Mouse (Mus musculus): ENCODE results near the gene Mfng. TPM values are rescaled to one million over a fixed set of nuclear protein-coding genes. Genes with fewer than 3 reads are reported as not detected.

Mfng gene
- polyA plus RNA-seq, 1 experiment from 2014 or later = 138 TPM

GRCm38 (mm10) chr15:78720532-78720931 is 52.7 kb downstream of the Mfng start:
- Histone ChIP-seq H3K4me3 (no peak overlapping the region), H3K27ac (no peak overlapping the region), H3K27me3 (peaks cover 51% of the 10 kb centered on the region), H3K4me2 (no peak overlapping the region), H3K4me1 (peaks cover 28% of the 10 kb centered on the region), H3K9me3 (replicated peaks) (no peaks in the 10 kb centered on the region), H3K9ac (no peak overlapping the region), H3K36me3 (ENCODE audit: poor library complexity, severe bottlenecking) (no peaks in the 10 kb centered on the region)
- 74% methylated on average over 7 of the region's 7 CpGs for WGBS
- no peak for ATAC-seq

GRCm38 (mm10) chr15:78720094-78720493 is 53.2 kb downstream of the Mfng start:
- Histone ChIP-seq H3K27me3 (peaks cover 55% of the 10 kb centered on the region), H3K4me3 (no peak overlapping the region), H3K9me3 (replicated peaks) (no peaks in the 10 kb centered on the region), H3K4me1 (peaks cover 32% of the 10 kb centered on the region), H3K4me2 (peak overlapping the region; percentile 95; the same call in 1 of the 2 replicates), H3K27ac (no peak overlapping the region), H3K36me3 (ENCODE audit: poor library complexity, severe bottlenecking) (no peaks in the 10 kb centered on the region), H3K9ac (no peak overlapping the region; the same call in 1 of the 2 replicates)
- ATAC-seq = 0 out of 2 replicates have a peak, but pooled peaks have one; percentile 9
- 3% methylated on average over 16 of the region's 16 CpGs for whole genome bisulfite sequencing

- H3K27ac ChIP-seq = no peak overlapping the region
- ATAC-seq = no peak
- peak overlapping the region; percentile 61 for H3K4me3 ChIP-seq
- H3K4me2 ChIP-seq = peak overlapping the region; percentile 95
- H3K4me1 ChIP-seq = peaks cover 36% of the 10 kb centered on the region
- WGBS = 6% methylated on average over 14 of the region's 14 CpGs
- H3K36me3 ChIP-seq (ENCODE audit: poor library complexity, severe bottlenecking) = no peaks in the 10 kb centered on the region
- H3K9me3 ChIP-seq (replicated peaks) = no peaks in the 10 kb centered on the region
- H3K27me3 ChIP-seq = peaks cover 62% of the 10 kb centered on the region
- no peak overlapping the region for H3K9ac ChIP-seq
Measured at GRCm38 (mm10) chr15:78719416-78719815, 53.9 kb downstream of the Mfng start.

DNA sequence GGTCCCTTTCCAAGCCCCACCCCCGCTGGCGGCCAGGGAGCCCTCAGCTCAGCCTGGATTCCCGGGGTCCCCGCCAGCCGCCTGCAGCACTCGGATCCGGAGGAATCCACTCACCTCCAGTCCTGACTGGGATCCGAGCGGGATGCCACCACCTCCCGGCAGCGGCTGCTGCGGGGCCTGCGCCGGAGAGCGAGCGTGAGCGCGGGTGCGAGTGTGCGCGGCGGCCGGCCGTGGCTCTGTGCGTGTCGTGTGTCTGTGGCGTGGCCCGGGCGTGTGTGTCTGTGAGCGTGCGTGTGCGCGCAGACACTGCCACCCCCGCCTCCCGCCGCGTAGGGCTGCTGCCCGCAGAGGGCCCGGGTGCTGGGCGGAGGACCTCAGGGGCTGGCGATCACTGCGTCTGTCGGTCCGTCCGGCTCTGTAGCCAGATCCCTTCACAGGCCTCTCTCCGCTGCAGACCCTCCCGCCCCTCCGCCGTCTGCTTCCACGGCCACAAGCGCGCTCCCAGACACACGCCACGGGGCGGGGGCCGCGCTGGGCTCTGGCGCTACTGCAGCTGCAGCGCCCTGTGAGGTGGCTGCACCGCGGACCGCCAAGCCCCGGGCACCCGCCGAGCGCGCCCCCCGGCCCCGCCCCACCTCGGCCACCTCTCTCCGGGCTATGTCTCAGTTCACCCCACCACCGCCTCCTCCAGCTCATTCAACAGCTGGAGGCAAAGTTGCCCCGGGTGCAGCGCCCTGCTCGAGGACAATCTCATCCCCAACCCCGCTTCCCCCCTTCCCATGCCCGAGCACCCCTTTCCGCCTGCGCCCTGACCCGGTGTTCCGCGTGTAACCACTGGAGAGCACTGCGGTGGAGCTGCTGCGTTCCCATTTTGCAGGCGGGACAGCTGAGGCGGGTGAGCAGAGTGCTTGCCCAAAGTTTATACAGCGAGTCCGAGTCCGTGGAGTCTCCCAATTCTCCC is 54.7 kb downstream of the Mfng start, which contains the start of gene Elfn2:
Gene Elfn2 (minus strand): TSS at position 482 of the 961 bp plus-strand sequence.
- WGBS = 2% methylated on average over 82 of the region's 89 CpGs
- Histone ChIP-seq H3K4me1 (peaks cover 41% of the 10 kb centered on the region), H3K36me3 (ENCODE audit: poor library complexity, severe bottlenecking) (no peaks in the 10 kb centered on the region), H3K27ac (no peak within 1 kb of the TSS), H3K9ac (peak within 1 kb of the TSS; percentile 76), H3K4me2 (peak within 1 kb of the TSS; percentile 95), H3K4me3 (peak within 1 kb of the TSS; percentile 61), H3K27me3 (peaks cover 71% of the 10 kb centered on the region), H3K9me3 (replicated peaks) (no peaks in the 10 kb centered on the region)
- peak; percentile 56 for ATAC-seq

DNA sequence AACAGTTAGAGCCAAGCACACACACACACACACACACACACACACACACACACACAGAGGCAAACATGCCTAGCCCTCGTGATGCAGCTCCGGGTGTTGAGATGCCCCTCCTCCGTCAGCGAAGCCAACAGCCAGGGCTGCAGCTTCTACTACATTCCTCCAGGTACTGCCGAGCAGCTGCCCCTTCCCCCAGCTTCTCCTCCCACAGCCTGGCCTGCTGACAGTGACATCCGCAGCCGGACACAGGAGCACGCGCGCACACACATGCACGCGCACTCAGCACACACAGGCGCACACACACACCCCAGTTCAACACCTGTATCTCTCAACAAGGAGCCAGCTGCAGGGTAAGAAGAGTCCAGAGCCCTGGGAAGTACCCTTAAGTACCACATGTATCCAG is 56.3 kb downstream of the Mfng start:
- H3K4me1 ChIP-seq = peaks cover 55% of the 10 kb centered on the region
- peak overlapping the region; percentile 61 for H3K4me3 ChIP-seq
- peak overlapping the region; percentile 46 for H3K9ac ChIP-seq

DNA sequence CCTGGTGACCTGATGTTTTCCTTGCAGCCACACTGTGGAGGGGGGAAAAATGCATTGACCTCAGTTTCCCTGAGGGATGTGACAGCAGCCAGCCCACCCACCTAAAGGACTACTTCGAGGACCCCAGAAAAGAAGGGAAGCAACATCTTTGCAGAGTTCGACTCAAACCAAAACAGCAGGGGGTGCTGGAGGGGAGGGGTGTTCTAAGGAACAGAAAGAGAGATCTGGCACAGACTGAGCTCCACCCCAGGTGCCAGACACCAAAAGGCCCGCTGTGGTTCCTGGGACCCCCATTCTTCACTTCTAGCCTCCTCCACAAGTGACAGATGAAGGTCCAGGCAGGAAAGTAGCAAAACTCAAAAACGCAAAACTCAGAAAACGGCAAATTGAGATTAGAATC is 57.4 kb downstream of the Mfng start:
- Histone ChIP-seq H3K9ac (no peak overlapping the region), H3K4me1 (peaks cover 66% of the 10 kb centered on the region), H3K4me3 (no peak overlapping the region), H3K27me3 (peaks cover 95% of the 10 kb centered on the region), H3K36me3 (ENCODE audit: poor library complexity, severe bottlenecking) (no peaks in the 10 kb centered on the region), H3K27ac (no peak overlapping the region), H3K9me3 (replicated peaks) (no peaks in the 10 kb centered on the region), H3K4me2 (no peak overlapping the region)
- ATAC-seq = no peak
- WGBS = 52% methylated on average over 5 of the region's 5 CpGs

More for the DNA sequence above, 56.3 kb downstream of the Mfng start:
- no peaks in the 10 kb centered on the region for H3K9me3 ChIP-seq (replicated peaks)
- no peak overlapping the region for H3K27ac ChIP-seq
- no peaks in the 10 kb centered on the region for H3K36me3 ChIP-seq (ENCODE audit: poor library complexity, severe bottlenecking)
- WGBS = 52% methylated on average over 13 of the region's 13 CpGs
- peak overlapping the region; percentile 95 for H3K4me2 ChIP-seq
- no peak for ATAC-seq
- H3K27me3 ChIP-seq = peaks cover 87% of the 10 kb centered on the region

GRCm38 (mm10) chr15:78713751-78714150 is 59.5 kb downstream of the Mfng start:
- Histone ChIP-seq H3K4me1 (peaks cover 69% of the 10 kb centered on the region), H3K36me3 (ENCODE audit: poor library complexity, severe bottlenecking) (no peaks in the 10 kb centered on the region), H3K9ac (no peak overlapping the region), H3K27me3 (peaks cover 76% of the 10 kb centered on the region), H3K4me3 (no peak overlapping the region), H3K9me3 (replicated peaks) (no peaks in the 10 kb centered on the region), H3K27ac (peak overlapping the region; percentile 14; the same call in 1 of the 2 replicates), H3K4me2 (no peak overlapping the region)
- WGBS = 84% methylated on average over 7 of the region's 7 CpGs
- ATAC-seq = no peak

- no peaks in the 10 kb centered on the region for H3K9me3 ChIP-seq (replicated peaks)
- ATAC-seq = peak; percentile 33; the same call in 1 of the 2 replicates
- H3K4me1 ChIP-seq = peaks cover 57% of the 10 kb centered on the region
- 9% methylated on average over 50 of the region's 53 CpGs for WGBS
- peak overlapping the region; percentile 60 for H3K4me2 ChIP-seq
- no peak overlapping the region for H3K27ac ChIP-seq
- H3K9ac ChIP-seq = peak overlapping the region; percentile 57
- no peaks in the 10 kb centered on the region for H3K36me3 ChIP-seq (ENCODE audit: poor library complexity, severe bottlenecking)
- H3K27me3 ChIP-seq = peaks cover 64% of the 10 kb centered on the region
- H3K4me3 ChIP-seq = peak overlapping the region; percentile 28
Measured at GRCm38 (mm10) chr15:78712335-78713258, 60.7 kb downstream of the Mfng start.

GRCm38 (mm10) chr15:78711935-78712334 is 61.3 kb downstream of the Mfng start:
- Histone ChIP-seq H3K4me2 (peak overlapping the region; percentile 60; the same call in 1 of the 2 replicates), H3K4me1 (peaks cover 55% of the 10 kb centered on the region), H3K27ac (no peak overlapping the region), H3K9me3 (replicated peaks) (no peaks in the 10 kb centered on the region), H3K4me3 (0 out of 2 replicates have a peak overlapping the region, but pooled peaks have one; percentile 28), H3K27me3 (peaks cover 58% of the 10 kb centered on the region), H3K9ac (no peak overlapping the region), H3K36me3 (ENCODE audit: poor library complexity, severe bottlenecking) (no peaks in the 10 kb centered on the region)
- ATAC-seq = 0 out of 2 replicates have a peak, but pooled peaks have one; percentile 11
- WGBS = 63% methylated on average over 7 of the region's 7 CpGs

DNA sequence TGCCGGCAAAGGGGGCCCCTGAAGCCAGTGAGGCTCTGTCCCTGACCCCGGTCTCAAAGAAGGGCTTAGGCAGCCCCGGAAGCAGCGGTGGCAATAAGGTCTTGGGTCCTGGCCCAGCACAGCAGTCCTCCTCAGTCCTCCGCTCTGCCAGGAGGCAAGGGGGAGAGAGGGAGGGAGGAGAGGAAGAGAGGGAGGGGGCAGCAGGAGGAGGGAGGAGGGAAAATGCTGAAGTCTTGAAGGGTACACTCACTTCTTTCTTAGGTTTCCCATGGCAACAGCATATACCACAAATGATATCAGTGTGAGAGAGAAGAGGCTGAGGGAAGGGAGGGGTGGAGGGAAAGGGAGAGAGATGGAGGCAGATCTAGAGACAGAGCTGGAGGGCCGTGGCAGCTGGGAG is 62.6 kb downstream of the Mfng start:
- H3K27ac ChIP-seq = peak overlapping the region; percentile 57
- WGBS = 36% methylated on average over 6 of the region's 6 CpGs
- peak; percentile 72 for ATAC-seq
- H3K9me3 ChIP-seq (replicated peaks) = no peaks in the 10 kb centered on the region
- peaks cover 45% of the 10 kb centered on the region for H3K27me3 ChIP-seq
- no peak overlapping the region for H3K9ac ChIP-seq
- no peak overlapping the region for H3K4me3 ChIP-seq
- H3K36me3 ChIP-seq (ENCODE audit: poor library complexity, severe bottlenecking) = no peaks in the 10 kb centered on the region
- H3K4me2 ChIP-seq = peak overlapping the region; percentile 33
- H3K4me1 ChIP-seq = peaks cover 52% of the 10 kb centered on the region

- 19% methylated on average over 7 of the region's 7 CpGs for WGBS
- no peak overlapping the region for H3K4me3 ChIP-seq
- H3K36me3 ChIP-seq (ENCODE audit: poor library complexity, severe bottlenecking) = no peaks in the 10 kb centered on the region
- no peaks in the 10 kb centered on the region for H3K9me3 ChIP-seq (replicated peaks)
- no peak overlapping the region for H3K9ac ChIP-seq
- peak overlapping the region; percentile 33; the same call in 1 of the 2 replicates for H3K4me2 ChIP-seq
- ATAC-seq = peak; percentile 37
- peak overlapping the region; percentile 57 for H3K27ac ChIP-seq
- H3K27me3 ChIP-seq = peaks cover 36% of the 10 kb centered on the region
- H3K4me1 ChIP-seq = peaks cover 49% of the 10 kb centered on the region
Measured at GRCm38 (mm10) chr15:78709767-78710166, 63.5 kb downstream of the Mfng start.

Data from forebrain, embryonic 13.5 days (tissue).